Mouse (Mus musculus): ENCODE data around the gene Tmem97. TPM values are rescaled to one million over a fixed set of nuclear protein-coding genes. Genes with fewer than 3 reads are reported as not detected.
"Not testable (repeated sequence)": the region's sequence is repeated elsewhere in the genome, so short reads cannot be mapped to it uniquely, and the experiment has no call there.

Gene Tmem97
- polyA plus RNA-seq, 1 experiment from 2014 or later: 182 TPM

GRCm38 (mm10) chr11:78547718-78548460, 2.7 kb downstream of the Tmem97 start:
- no peak for ATAC-seq
- H3K4me1 ChIP-seq (replicated peaks): peaks cover 15% of the 10 kb centered on the region; the same call in 1 of the 2 replicates
- H3K4me2 ChIP-seq (replicated peaks): peak overlapping the region; percentile 82; the same call in 1 of the 2 replicates
- H3K4me3 ChIP-seq (replicated peaks): no peak overlapping the region
- peaks cover 4% of the 10 kb centered on the region for H3K36me3 ChIP-seq
- no peak overlapping the region for H3K9ac ChIP-seq
- 73% methylated on average over 2 of the region's 2 CpGs for WGBS
- H3K9me3 ChIP-seq: no peaks in the 10 kb centered on the region
- H3K27ac ChIP-seq: no peak overlapping the region
- no peaks in the 10 kb centered on the region for H3K27me3 ChIP-seq (replicated peaks)

DNA sequence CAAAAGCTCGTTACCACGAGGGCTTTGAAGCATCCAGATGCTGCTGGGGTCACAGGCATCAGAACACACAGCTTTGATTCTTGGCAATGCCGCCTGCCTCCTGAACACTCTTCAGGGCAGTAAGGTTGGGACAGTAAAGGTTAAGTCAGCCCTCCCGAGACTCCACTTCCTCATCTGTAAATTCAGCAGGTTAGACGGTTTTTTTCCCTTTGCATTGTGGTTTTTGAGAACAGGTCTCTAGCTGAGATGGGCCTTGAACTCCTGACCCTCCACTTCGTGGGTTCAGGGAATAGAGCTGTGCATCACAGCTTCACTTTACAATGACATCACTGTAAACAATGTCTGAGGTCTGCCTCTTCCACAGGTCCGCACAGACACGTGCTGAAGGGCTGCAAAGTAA, 5.4 kb downstream of the Tmem97 start:
- no peaks in the 10 kb centered on the region for H3K9me3 ChIP-seq
- peaks cover 10% of the 10 kb centered on the region; the same call in 1 of the 2 replicates for H3K4me1 ChIP-seq (replicated peaks)
- H3K27me3 ChIP-seq (replicated peaks): no peaks in the 10 kb centered on the region
- H3K4me2 ChIP-seq (replicated peaks): no peak overlapping the region
- no peak overlapping the region for H3K27ac ChIP-seq
- H3K36me3 ChIP-seq: peaks cover 16% of the 10 kb centered on the region
- H3K4me3 ChIP-seq (replicated peaks): no peak overlapping the region
- ATAC-seq: no peak
- 51% methylated on average over 8 of the region's 8 CpGs for WGBS
- no peak overlapping the region for H3K9ac ChIP-seq

- H3K4me1 ChIP-seq (replicated peaks): peaks cover 10% of the 10 kb centered on the region; the same call in 1 of the 2 replicates
- H3K4me2 ChIP-seq (replicated peaks): no peak overlapping the region
- no peak overlapping the region for H3K9ac ChIP-seq
- no peak overlapping the region for H3K27ac ChIP-seq
- no peak for ATAC-seq
- no peaks in the 10 kb centered on the region for H3K27me3 ChIP-seq (replicated peaks)
- no peak overlapping the region for H3K4me3 ChIP-seq (replicated peaks)
- no peaks in the 10 kb centered on the region for H3K9me3 ChIP-seq
- peaks cover 16% of the 10 kb centered on the region for H3K36me3 ChIP-seq
- WGBS: 93% methylated on average over 7 of the region's 7 CpGs
Measured at GRCm38 (mm10) chr11:78544449-78545111, 6.0 kb downstream of the Tmem97 start.

DNA sequence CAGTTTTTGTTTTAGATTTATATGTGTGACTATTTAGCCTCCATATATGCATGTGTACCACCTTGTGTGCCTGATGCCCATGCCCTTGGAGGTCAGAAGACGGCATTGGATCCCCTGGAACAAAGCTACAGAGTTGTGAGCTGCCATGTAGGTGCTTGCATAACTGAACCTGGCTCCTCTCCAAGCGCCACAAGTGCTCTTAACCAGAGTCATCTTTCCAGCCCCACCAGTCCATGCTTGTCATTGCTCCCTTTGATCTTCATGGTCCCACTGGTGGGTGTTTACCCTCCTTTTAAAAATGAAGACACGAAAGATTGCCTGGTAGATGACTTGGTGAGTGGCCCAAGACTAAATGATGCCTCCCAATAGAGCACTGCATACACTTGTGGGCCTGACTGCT, 10.2 kb downstream of the Tmem97 start:
- H3K27ac ChIP-seq: no peak overlapping the region
- H3K9ac ChIP-seq: no peak overlapping the region
- H3K27me3 ChIP-seq (replicated peaks): no peaks in the 10 kb centered on the region
- 82% methylated on average over 3 of the region's 3 CpGs for WGBS
- no peaks in the 10 kb centered on the region for H3K9me3 ChIP-seq
- peaks cover 14% of the 10 kb centered on the region; the same call in 1 of the 2 replicates for H3K4me1 ChIP-seq (replicated peaks)
- H3K4me2 ChIP-seq (replicated peaks): no peak overlapping the region
- no peak overlapping the region for H3K4me3 ChIP-seq (replicated peaks)
- no peak for ATAC-seq
- H3K36me3 ChIP-seq: peaks cover 16% of the 10 kb centered on the region

DNA sequence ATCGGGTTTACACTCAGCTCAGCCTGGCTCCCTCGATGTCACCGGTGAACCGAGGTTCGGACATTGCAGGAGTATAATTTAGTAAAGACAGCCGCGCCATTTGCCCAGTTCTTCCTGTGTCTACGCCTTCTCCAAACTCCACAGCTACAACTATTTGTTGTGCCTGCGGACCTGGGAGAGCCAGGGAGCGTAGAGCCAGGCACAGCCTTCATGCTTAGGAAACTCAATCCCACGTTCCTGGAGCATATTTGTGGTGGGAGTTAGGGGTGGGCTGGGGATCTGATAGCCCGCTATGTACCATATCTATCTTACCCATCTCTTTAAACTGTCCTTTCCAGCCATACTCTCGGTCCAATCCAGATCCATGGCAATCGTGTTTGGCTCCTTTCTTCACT, 13.9 kb downstream of the Tmem97 start:
- no peaks in the 10 kb centered on the region for H3K9me3 ChIP-seq
- peak overlapping the region; percentile 78 for H3K27ac ChIP-seq
- H3K9ac ChIP-seq: peak overlapping the region; percentile 65
- peak overlapping the region; percentile 71 for H3K4me2 ChIP-seq (replicated peaks)
- peaks cover 10% of the 10 kb centered on the region; the same call in 1 of the 2 replicates for H3K36me3 ChIP-seq
- ATAC-seq: peak; percentile 5; the same call in 1 of the 2 replicates
- peaks cover 23% of the 10 kb centered on the region; the same call in 1 of the 2 replicates for H3K4me1 ChIP-seq (replicated peaks)
- H3K27me3 ChIP-seq (replicated peaks): no peaks in the 10 kb centered on the region
- 1% methylated on average over 14 of the region's 14 CpGs for WGBS
- H3K4me3 ChIP-seq (replicated peaks): peak overlapping the region; percentile 82

DNA sequence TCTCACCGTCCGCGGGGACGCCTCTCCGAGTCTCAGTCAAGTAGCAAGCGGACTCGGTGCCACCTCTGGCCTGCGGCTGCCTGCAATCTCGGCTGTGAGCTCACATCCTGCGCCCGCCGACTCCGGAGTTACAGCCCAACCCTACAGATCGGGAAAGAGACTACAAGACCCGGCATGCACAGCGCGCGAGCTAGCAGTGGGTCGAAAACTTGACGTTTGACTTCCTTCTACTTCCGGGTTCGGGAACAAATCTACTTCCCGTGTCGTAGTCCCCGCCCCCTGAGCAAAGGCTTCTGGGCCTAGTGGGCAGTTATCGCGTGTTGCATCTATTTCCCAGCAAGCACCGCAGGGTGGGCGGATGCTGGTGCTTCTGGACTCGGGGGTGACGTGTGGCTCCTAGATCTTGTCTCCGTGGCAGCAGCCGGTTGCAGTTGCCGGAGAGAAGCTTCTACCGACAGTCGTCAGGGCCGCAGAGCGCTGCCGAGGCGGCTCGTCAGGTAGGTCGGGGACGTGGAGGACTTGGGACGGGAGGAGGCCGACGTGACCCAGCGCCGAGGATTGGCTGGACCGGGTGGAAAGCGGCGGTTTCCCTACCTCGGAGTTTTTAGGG, 14.4 kb downstream of the Tmem97 start, which contains the start of the genes Tnfaip1 and Ift20:
TSS of gene Tnfaip1 (minus strand) at position 253 of the 610 bp plus-strand sequence.
TSS of gene Ift20 (plus strand) at position 282 of the 610 bp plus-strand sequence.
- H3K27me3 ChIP-seq (replicated peaks): no peaks in the 10 kb centered on the region
- WGBS: under 1% methylated on average over 52 of the region's 52 CpGs
- H3K4me2 ChIP-seq (replicated peaks): peak within 1 kb of the TSS; percentile 71
- peak within 1 kb of the TSS; percentile 98 for H3K27ac ChIP-seq
- H3K4me3 ChIP-seq (replicated peaks): peak within 1 kb of the TSS; percentile 82
- no peaks in the 10 kb centered on the region for H3K9me3 ChIP-seq
- H3K9ac ChIP-seq: peak within 1 kb of the TSS; percentile 85
- ATAC-seq: peak; percentile 98
- H3K4me1 ChIP-seq (replicated peaks): peaks cover 23% of the 10 kb centered on the region; the same call in 1 of the 2 replicates
- H3K36me3 ChIP-seq: peaks cover 8% of the 10 kb centered on the region; the same call in 1 of the 2 replicates

DNA sequence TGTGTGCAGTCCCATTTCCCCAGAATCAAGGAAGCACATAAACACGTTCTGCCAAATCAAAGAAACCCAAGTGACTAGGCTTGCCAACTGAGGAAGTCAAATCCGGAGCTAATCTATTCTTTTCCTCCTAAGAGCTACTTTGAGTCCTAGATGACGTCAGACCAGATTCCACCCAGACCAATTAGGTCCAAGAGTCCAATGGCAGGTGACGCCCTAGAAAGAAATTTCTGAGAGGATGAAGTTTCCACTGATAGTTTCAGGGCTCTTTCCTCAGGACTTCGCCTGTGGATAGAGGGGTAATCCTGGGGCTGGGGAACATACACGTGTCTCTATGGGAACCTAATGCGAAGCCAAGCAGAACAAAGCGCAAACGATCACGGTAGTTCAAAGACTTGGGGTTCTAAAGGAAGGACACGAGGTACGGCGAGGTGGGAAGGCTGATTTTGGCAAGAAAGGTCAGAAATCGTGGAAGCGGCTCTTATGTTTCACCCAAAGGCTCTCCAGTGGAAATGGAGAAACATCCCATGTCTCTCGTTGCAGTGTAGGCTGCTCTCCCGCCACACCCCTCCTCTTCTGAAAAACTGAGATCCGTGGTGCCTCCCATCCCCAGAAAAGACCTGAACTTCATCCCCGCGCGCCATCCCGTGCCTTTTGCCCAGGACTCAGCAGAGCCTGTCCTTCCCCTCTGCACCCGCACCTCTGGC, 15.0 kb downstream of the Tmem97 start:
- ATAC-seq: peak; percentile 24
- under 1% methylated on average over 23 of the region's 23 CpGs for WGBS
- H3K4me3 ChIP-seq (replicated peaks): peak overlapping the region; percentile 82
- H3K4me1 ChIP-seq (replicated peaks): peaks cover 23% of the 10 kb centered on the region; the same call in 1 of the 2 replicates
- H3K4me2 ChIP-seq (replicated peaks): peak overlapping the region; percentile 62
- peak overlapping the region; percentile 98 for H3K27ac ChIP-seq
- peaks cover 4% of the 10 kb centered on the region; the same call in 1 of the 2 replicates for H3K36me3 ChIP-seq
- H3K27me3 ChIP-seq (replicated peaks): no peaks in the 10 kb centered on the region
- H3K9ac ChIP-seq: peak overlapping the region; percentile 85
- no peaks in the 10 kb centered on the region for H3K9me3 ChIP-seq

GRCm38 (mm10) chr11:78534516-78534915, 16.1 kb downstream of the Tmem97 start:
- peak overlapping the region; percentile 85 for H3K9ac ChIP-seq
- H3K36me3 ChIP-seq: peaks cover 3% of the 10 kb centered on the region; the same call in 1 of the 2 replicates
- H3K4me2 ChIP-seq (replicated peaks): peak overlapping the region; percentile 62
- H3K4me3 ChIP-seq (replicated peaks): peak overlapping the region; percentile 82
- H3K4me1 ChIP-seq (replicated peaks): peaks cover 23% of the 10 kb centered on the region; the same call in 1 of the 2 replicates
- no peaks in the 10 kb centered on the region for H3K9me3 ChIP-seq
- WGBS: 87% methylated on average over 4 of the region's 4 CpGs
- H3K27ac ChIP-seq: 0 out of 2 replicates have a peak overlapping the region, but pooled peaks have one; percentile 98
- H3K27me3 ChIP-seq (replicated peaks): no peaks in the 10 kb centered on the region
- no peak for ATAC-seq

GRCm38 (mm10) chr11:78531515-78531914, 19.1 kb downstream of the Tmem97 start:
- not testable (repeated sequence) for ATAC-seq; H3K9ac ChIP-seq; H3K27me3 ChIP-seq (replicated peaks); H3K4me3 ChIP-seq (replicated peaks); H3K4me2 ChIP-seq (replicated peaks); H3K9me3 ChIP-seq; H3K4me1 ChIP-seq (replicated peaks)
- 93% methylated on average over 10 of the region's 10 CpGs for WGBS
- H3K27ac ChIP-seq: 0 out of 2 replicates have a peak overlapping the region, but pooled peaks have one; percentile 54
- peaks cover 24% of the 10 kb centered on the region for H3K36me3 ChIP-seq

DNA sequence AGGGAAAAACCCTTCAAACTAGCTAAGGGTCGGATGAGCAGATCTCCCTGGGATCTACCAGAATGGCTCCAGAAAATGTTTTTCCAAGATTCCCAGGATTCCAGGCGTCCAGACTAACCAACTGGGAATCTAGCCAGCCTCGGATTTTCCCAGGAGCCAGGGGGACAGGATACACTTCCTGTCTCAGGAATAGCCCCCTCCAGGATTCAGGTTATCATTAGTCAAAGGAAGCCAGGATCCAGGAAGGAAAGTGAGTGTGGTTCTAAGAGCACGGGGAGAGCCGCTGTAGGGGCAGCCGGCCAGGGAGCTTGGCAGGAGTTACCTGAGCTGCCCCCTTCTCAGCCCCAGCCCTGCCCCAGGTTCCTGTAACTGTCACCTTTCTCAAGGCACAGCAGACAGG, 19.5 kb downstream of the Tmem97 start:
- peaks cover 9% of the 10 kb centered on the region; the same call in 1 of the 2 replicates for H3K4me1 ChIP-seq (replicated peaks)
- WGBS: 61% methylated on average over 6 of the region's 6 CpGs
- H3K36me3 ChIP-seq: peaks cover 26% of the 10 kb centered on the region
- H3K4me3 ChIP-seq (replicated peaks): no peak overlapping the region
- 0 out of 2 replicates have a peak overlapping the region, but pooled peaks have one; percentile 54 for H3K27ac ChIP-seq
- H3K9ac ChIP-seq: no peak overlapping the region
- no peaks in the 10 kb centered on the region for H3K9me3 ChIP-seq
- no peak overlapping the region for H3K4me2 ChIP-seq (replicated peaks)
- H3K27me3 ChIP-seq (replicated peaks): no peaks in the 10 kb centered on the region
- ATAC-seq: no peak

- Histone ChIP-seq H3K36me3 (peaks cover 30% of the 10 kb centered on the region), H3K27ac (no peak overlapping the region), H3K4me3 (replicated peaks) (no peak overlapping the region), H3K4me1 (replicated peaks) (peaks cover 7% of the 10 kb centered on the region; the same call in 1 of the 2 replicates), H3K9ac (no peak overlapping the region), H3K4me2 (replicated peaks) (no peak overlapping the region), H3K9me3 (no peaks in the 10 kb centered on the region), H3K27me3 (replicated peaks) (no peaks in the 10 kb centered on the region)
- no peak for ATAC-seq
- 89% methylated on average over 12 of the region's 12 CpGs for WGBS
Measured at GRCm38 (mm10) chr11:78530001-78530400, 20.6 kb downstream of the Tmem97 start.

Data from intestine, embryonic 15.5 days (tissue).